Mouse (Mus musculus): ENCODE measurements around the gene Clcf1. TPM values are rescaled to one million over a fixed set of nuclear protein-coding genes. Genes with fewer than 3 reads are reported as not detected.

Gene Clcf1
- polyA plus RNA-seq, 1 experiment = 5.0 TPM

GRCm38 (mm10) chr19:4215451-4215840, 1.4 kb downstream of the Clcf1 start:
- 11% methylated on average over 19 of the region's 21 CpGs for WGBS
- TF ChIP-seq POLR2A (IDR thresholded peaks at IDR 0.05; ENCODE audit: borderline replicate concordance, insufficient read depth, low read length) = no peak
- no peak for TF ChIP-seq CTCF (IDR thresholded peaks at IDR 0.05; ENCODE audit: borderline replicate concordance, insufficient read depth, low read depth, low read length)

DNA sequence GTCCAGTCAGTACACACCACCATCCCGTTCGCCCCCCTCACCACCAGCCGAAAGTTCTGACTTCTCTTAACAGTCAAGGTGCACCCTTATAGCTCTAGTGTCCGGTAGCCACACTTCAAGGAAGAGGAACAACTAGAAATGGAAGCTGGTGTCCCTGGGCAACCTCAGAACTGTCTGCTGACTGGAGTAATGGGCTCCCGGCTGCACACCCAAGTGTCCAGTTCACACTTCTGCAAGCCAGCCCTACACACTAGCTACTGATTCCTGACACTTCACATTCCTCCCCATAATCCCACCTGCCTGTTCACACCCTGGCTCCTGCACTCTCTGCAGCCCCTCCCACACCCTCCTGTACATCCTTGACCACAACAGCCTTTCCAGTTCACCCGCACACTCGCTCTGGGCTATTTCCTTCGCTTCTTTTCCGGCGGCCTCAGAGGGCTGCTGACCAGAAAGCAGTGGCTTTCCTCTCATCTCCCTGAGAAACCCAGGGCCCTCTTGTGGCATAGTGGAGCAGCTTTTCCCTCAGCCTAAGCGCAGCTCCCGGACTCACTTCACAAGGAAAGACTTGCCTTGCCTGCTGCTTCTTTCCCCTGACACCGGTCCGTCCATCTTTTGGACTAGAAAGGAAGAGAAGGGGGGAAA, 2.1 kb downstream of the Clcf1 start:
- peak; percentile 60 for TF ChIP-seq CTCF (IDR thresholded peaks at IDR 0.05; ENCODE audit: borderline replicate concordance, insufficient read depth, low read depth, low read length)
- no peak for TF ChIP-seq POLR2A (IDR thresholded peaks at IDR 0.05; ENCODE audit: borderline replicate concordance, insufficient read depth, low read length)
- no peaks in the 10 kb centered on the region; the same call in 1 of the 2 replicates for H3K27me3 ChIP-seq (ENCODE audit: control insufficient read depth, insufficient read depth, low read length)
- DNase-seq = peak; percentile 53 to 61
- H3K27ac ChIP-seq (ENCODE audit: insufficient read depth, low read length) = no peak overlapping the region
- peaks cover 17% of the 10 kb centered on the region for H3K4me1 ChIP-seq (ENCODE audit: control insufficient read depth, insufficient read depth, low read length)
- 31% methylated on average over 14 of the region's 14 CpGs for WGBS
- peak overlapping the region; percentile 27 for H3K4me3 ChIP-seq (replicated peaks; ENCODE audit: insufficient read depth, low read depth, low read length)

More at GRCm38 (mm10) chr19:4215451-4215840, 1.4 kb downstream of the Clcf1 start:
- H3K27me3 ChIP-seq (ENCODE audit: control insufficient read depth, insufficient read depth, low read length) = no peaks in the 10 kb centered on the region; the same call in 1 of the 2 replicates
- H3K4me3 ChIP-seq (replicated peaks; ENCODE audit: insufficient read depth, low read depth, low read length) = peak overlapping the region; percentile 2
- peaks cover 12% of the 10 kb centered on the region for H3K4me1 ChIP-seq (ENCODE audit: control insufficient read depth, insufficient read depth, low read length)
- no peak overlapping the region for H3K27ac ChIP-seq (ENCODE audit: insufficient read depth, low read length)
- no peak for DNase-seq

DNA sequence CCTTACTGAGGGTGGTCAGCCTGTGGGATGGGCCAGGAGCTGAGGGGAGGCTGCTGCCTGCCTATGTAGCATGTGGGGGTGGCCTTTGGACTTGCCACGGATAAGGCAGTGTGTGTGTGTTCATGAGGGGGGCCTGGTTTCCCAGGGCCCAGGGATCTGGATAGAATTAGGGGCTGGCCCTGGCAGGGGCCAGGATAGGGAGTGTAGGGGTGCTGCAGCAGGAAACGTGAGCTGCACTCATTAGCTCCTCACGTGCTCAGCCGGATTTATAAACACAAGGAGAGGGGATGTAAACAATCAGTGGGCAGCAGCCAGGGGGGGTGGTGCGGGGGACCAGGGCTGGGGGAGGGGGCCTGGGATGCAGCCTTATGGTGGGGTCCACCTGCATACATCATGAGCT, 3.1 kb downstream of the Clcf1 start:
- Histone ChIP-seq H3K27me3 (ENCODE audit: control insufficient read depth, insufficient read depth, low read length) (no peaks in the 10 kb centered on the region; the same call in 1 of the 2 replicates), H3K27ac (ENCODE audit: insufficient read depth, low read length) (no peak overlapping the region), H3K4me3 (replicated peaks; ENCODE audit: insufficient read depth, low read depth, low read length) (no peak overlapping the region), H3K4me1 (ENCODE audit: control insufficient read depth, insufficient read depth, low read length) (peaks cover 17% of the 10 kb centered on the region)
- no peak for TF ChIP-seq POLR2A (IDR thresholded peaks at IDR 0.05; ENCODE audit: borderline replicate concordance, insufficient read depth, low read length)
- WGBS = 61% methylated on average over 5 of the region's 5 CpGs
- no peak for DNase-seq

GRCm38 (mm10) chr19:4217855-4218254, 3.8 kb downstream of the Clcf1 start:
- WGBS = 61% methylated on average over 3 of the region's 3 CpGs
- peaks cover 17% of the 10 kb centered on the region for H3K4me1 ChIP-seq (ENCODE audit: control insufficient read depth, insufficient read depth, low read length)

GRCm38 (mm10) chr19:4218293-4218692, 4.3 kb downstream of the Clcf1 start:
- no peak overlapping the region for H3K27ac ChIP-seq (ENCODE audit: insufficient read depth, low read length)
- TF ChIP-seq POLR2A (IDR thresholded peaks at IDR 0.05; ENCODE audit: borderline replicate concordance, insufficient read depth, low read length) (no peak), CTCF (IDR thresholded peaks at IDR 0.05; ENCODE audit: borderline replicate concordance, insufficient read depth, low read depth, low read length) (no peak)
- peaks cover 17% of the 10 kb centered on the region for H3K4me1 ChIP-seq (ENCODE audit: control insufficient read depth, insufficient read depth, low read length)
- H3K4me3 ChIP-seq (replicated peaks; ENCODE audit: insufficient read depth, low read depth, low read length) = no peak overlapping the region
- H3K27me3 ChIP-seq (ENCODE audit: control insufficient read depth, insufficient read depth, low read length) = no peaks in the 10 kb centered on the region; the same call in 1 of the 2 replicates
- no peak for DNase-seq
- WGBS = 97% methylated on average over 11 of the region's 11 CpGs

More at GRCm38 (mm10) chr19:4217855-4218254, 3.8 kb downstream of the Clcf1 start:
- no peak overlapping the region for H3K4me3 ChIP-seq (replicated peaks; ENCODE audit: insufficient read depth, low read depth, low read length)
- DNase-seq = no peak
- TF ChIP-seq POLR2A (IDR thresholded peaks at IDR 0.05; ENCODE audit: borderline replicate concordance, insufficient read depth, low read length) (no peak), CTCF (IDR thresholded peaks at IDR 0.05; ENCODE audit: borderline replicate concordance, insufficient read depth, low read depth, low read length) (no peak)
- no peaks in the 10 kb centered on the region; the same call in 1 of the 2 replicates for H3K27me3 ChIP-seq (ENCODE audit: control insufficient read depth, insufficient read depth, low read length)
- H3K27ac ChIP-seq (ENCODE audit: insufficient read depth, low read length) = no peak overlapping the region

GRCm38 (mm10) chr19:4218784-4219183, 4.7 kb downstream of the Clcf1 start:
- 97% methylated on average over 1 of the region's 1 CpGs for WGBS
- DNase-seq = no peak
- Histone ChIP-seq H3K27ac (ENCODE audit: insufficient read depth, low read length) (no peak overlapping the region), H3K27me3 (ENCODE audit: control insufficient read depth, insufficient read depth, low read length) (no peaks in the 10 kb centered on the region; the same call in 1 of the 2 replicates), H3K4me3 (replicated peaks; ENCODE audit: insufficient read depth, low read depth, low read length) (no peak overlapping the region), H3K4me1 (ENCODE audit: control insufficient read depth, insufficient read depth, low read length) (peaks cover 17% of the 10 kb centered on the region)
- TF ChIP-seq POLR2A (IDR thresholded peaks at IDR 0.05; ENCODE audit: borderline replicate concordance, insufficient read depth, low read length) (no peak), CTCF (IDR thresholded peaks at IDR 0.05; ENCODE audit: borderline replicate concordance, insufficient read depth, low read depth, low read length) (no peak)

DNA sequence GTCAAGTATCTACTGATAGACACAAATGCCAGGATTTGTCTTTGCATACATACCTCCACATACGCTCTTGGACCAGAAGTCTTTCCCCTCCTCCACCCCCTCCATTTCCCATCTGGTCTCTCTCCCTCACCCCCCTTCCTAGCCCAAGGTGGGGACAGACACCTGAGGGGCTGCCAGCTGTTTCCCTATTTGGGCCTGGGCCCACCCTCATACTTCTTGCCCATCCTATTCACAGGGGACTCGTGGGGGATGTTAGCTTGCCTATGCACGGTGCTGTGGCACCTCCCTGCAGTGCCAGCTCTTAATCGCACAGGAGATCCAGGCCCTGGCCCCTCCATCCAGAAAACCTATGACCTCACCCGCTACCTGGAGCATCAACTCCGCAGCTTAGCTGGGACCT, 5.9 kb downstream of the Clcf1 start:
- no peaks in the 10 kb centered on the region; the same call in 1 of the 2 replicates for H3K27me3 ChIP-seq (ENCODE audit: control insufficient read depth, insufficient read depth, low read length)
- no peak for TF ChIP-seq POLR2A (IDR thresholded peaks at IDR 0.05; ENCODE audit: borderline replicate concordance, insufficient read depth, low read length)
- TF ChIP-seq CTCF (IDR thresholded peaks at IDR 0.05; ENCODE audit: borderline replicate concordance, insufficient read depth, low read depth, low read length) = no peak
- H3K27ac ChIP-seq (ENCODE audit: insufficient read depth, low read length) = no peak overlapping the region
- H3K4me1 ChIP-seq (ENCODE audit: control insufficient read depth, insufficient read depth, low read length) = peaks cover 17% of the 10 kb centered on the region
- WGBS = 54% methylated on average over 6 of the region's 6 CpGs
- DNase-seq = no peak
- no peak overlapping the region for H3K4me3 ChIP-seq (replicated peaks; ENCODE audit: insufficient read depth, low read depth, low read length)

GRCm38 (mm10) chr19:4220416-4220815, 6.4 kb downstream of the Clcf1 start:
- no peak for DNase-seq
- 29% methylated on average over 4 of the region's 4 CpGs for WGBS
- H3K27ac ChIP-seq (ENCODE audit: insufficient read depth, low read length) = no peak overlapping the region
- no peak for TF ChIP-seq POLR2A (IDR thresholded peaks at IDR 0.05; ENCODE audit: borderline replicate concordance, insufficient read depth, low read length)
- no peak for TF ChIP-seq CTCF (IDR thresholded peaks at IDR 0.05; ENCODE audit: borderline replicate concordance, insufficient read depth, low read depth, low read length)
- no peak overlapping the region for H3K4me3 ChIP-seq (replicated peaks; ENCODE audit: insufficient read depth, low read depth, low read length)
- no peaks in the 10 kb centered on the region for H3K27me3 ChIP-seq (ENCODE audit: control insufficient read depth, insufficient read depth, low read length)
- peaks cover 17% of the 10 kb centered on the region for H3K4me1 ChIP-seq (ENCODE audit: control insufficient read depth, insufficient read depth, low read length)
